Mouse (Mus musculus): ENCODE measurements around the gene Dync2h1. TPM values are rescaled to one million over a fixed set of nuclear protein-coding genes. Genes with fewer than 3 reads are reported as not detected.
"Not testable (repeated sequence)": the region's sequence is repeated elsewhere in the genome, so short reads cannot be mapped to it uniquely, and the experiment has no call there.

The Dync2h1 gene
- total RNA-seq, 2 experiments from 2014 or later: 1.5 to 2.2 TPM

DNA sequence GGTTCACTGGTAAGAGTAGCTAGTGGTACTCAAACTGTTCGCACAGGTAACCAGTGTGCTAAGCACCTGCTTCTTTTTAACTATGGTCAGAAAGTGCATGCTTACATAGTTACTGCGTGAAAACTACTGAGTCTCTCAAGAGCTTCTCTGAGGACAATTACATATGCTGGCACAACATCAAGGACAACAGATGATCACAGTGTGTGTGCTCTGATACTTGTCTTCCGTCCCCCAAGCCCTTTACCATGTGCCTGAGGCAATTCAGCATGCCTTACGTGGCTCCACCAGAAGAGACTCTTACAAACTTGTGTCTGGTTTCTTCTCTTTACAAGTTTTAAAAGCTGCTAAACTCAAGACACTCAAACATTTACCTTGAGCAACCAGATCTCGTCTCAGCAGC, 143.0 kb downstream of the Dync2h1 start:
- DNase-seq (ENCODE audit: low spot score): no peak

DNA sequence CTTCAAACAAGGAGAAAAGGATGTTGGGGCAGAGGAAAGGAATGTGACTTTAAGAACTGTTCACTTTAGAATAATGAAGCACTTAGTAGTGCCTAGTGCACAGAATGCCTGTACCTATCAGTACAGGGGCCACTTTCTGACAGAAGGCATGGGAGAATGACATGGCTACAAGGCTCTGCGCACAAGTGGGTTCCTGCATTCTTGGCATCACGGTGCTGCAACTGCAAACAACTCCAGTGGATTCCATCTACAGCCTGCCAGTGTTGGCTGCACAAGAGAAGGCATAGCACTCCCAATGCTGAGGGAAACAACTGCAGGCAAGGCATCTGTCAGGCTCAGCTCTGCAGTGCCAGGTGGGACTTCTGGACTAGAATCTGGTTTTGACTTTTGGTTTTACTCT, 151.7 kb downstream of the Dync2h1 start:
- DNase-seq (ENCODE audit: low spot score): no peak
- intact Hi-C loops (cut with DNase I): no loop called here

More for the DNA sequence above, 143.0 kb downstream of the Dync2h1 start:
- intact Hi-C loops (cut with DNase I): no loop called here

DNA sequence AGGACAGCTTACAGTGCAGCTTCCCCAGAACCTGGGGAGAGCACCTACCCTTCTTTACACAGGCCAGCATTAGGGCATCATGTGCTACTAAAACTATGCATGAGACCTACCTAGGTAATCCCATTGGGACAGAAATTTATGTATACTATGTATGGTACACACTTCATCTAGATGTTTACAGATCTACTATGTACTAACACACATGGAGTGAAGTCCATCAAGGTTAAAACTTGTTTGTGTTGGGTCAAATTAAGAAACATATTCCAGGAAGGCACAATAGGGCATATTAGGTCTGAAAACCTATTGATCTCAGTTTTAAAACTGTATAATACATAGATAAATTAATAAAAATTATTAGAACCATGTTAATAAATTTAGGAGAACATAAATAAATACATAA, 168.6 kb downstream of the Dync2h1 start:
- no peak for DNase-seq (ENCODE audit: low spot score)
- intact Hi-C loops (cut with DNase I): no loop called here

DNA sequence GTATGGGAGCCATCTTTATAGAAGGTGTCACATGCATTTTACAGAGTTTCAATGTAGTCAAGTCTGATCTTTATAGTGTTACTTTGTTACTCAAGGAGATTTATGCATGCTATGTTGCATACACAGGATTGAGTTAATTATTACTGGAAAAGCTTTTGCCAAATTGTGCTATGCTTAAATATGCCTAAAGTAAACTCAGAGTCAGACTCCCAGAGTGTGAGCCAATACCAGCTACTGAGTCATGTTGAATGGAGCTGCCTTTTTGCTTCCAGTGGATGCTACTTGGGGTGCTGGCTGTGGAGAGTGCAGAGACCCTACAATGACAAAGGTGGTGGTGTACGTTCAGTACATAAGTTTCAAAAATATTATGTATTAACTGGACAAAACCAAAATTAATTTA, 169.5 kb downstream of the Dync2h1 start:
- intact Hi-C loops (cut with DNase I): no loop called here
- DNase-seq (ENCODE audit: low spot score): no peak

DNA sequence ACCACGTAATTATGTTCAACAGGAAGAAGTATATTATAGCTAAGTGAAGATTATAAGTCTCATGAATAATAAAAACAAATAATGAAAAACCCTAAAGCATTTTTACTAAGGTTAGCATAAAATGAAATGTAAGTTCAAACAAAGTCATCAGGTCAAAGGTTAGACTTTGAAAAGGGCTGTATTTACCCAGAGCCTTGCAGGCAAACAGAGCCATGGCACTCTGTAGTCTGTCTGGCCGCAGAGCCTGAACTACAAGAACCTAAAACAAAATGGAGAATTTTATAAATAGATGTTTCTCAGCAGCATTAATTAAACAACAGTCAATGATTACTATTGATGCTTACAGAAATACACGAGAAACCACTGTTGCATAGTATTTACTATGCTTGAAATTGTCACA, 174.5 kb downstream of the Dync2h1 start:
- intact Hi-C loops (cut with DNase I): no loop called here
- DNase-seq (ENCODE audit: low spot score): no peak

DNA sequence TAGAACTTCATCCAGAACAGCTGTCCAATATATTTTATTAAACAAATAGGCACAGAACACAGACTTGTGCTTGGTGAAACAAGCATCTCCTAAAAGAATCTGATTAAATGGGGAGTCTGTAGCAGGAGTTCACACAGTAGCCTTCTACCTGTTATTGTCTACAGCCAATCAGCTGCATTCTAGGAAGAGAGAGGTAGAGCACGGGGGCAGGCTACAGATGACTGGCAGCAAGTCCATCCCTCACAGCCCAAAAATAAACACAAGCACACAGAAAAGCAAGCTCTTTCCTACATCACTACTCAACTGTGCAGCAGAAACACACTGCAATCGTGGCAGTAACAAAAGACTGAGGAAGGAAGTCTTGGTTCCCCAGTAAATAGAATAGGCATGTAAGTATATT, 189.4 kb downstream of the Dync2h1 start:
- no peak for DNase-seq (ENCODE audit: low spot score)
- intact Hi-C loops (cut with DNase I): no loop called here

DNA sequence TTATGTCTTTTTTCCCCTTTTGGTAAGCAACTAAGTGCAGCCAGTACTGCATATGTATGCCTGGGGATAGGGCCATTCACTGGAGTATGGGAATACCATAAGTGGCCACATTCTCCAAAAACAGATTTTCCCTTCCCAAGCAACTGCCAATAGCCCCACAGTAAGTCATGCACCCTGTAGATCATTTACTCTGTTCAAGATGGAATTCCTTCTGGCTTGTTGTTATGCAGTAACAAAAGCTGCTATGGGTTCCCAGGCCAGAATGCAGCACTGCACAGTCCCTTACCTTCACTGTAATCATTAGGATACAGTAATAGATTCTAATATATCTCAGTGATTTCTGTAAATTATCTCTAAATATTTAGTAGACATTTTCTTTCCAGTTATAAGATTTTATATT, 190.0 kb downstream of the Dync2h1 start:
- intact Hi-C loops (cut with DNase I): no loop called here
- no peak for DNase-seq (ENCODE audit: low spot score)

DNA sequence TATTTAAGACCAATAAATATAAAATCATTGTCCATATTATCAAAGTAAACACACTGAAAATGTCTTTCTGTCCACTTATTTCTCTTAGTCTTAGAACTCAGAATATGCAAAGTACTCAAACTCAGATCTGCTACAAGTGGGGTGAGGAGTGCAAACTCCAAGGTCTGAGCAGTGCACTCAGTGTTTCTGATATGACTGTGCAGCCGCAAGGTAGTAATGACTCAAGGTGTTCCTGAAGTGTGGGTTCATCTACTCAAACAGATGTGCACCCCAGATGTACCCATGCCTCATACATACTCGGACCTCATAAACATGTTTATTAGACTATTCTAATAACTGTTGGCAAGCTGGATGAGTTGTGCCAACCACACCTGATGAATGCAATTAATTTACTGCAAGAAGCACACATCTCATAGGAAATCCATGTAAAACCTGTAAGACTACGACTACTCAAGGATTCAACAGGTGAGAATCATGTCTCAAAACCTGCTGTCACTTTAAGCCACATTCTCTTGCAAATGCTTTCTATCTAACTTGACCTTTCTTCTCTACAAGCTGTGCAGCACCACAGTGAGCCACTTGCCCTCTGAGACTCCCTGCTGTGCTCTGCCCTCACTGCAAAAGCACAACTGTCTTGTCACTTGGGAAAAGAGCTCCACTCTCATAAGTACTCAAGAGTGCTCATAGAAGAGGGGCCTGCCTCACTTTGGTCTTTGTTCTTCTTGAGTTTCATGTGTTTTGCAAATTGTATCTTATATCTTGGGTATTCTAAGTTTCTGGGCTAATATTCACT, 195.2 kb downstream of the Dync2h1 start:
- intact Hi-C loops (cut with DNase I): no loop called here
- DNase-seq (ENCODE audit: low spot score): no peak

DNA sequence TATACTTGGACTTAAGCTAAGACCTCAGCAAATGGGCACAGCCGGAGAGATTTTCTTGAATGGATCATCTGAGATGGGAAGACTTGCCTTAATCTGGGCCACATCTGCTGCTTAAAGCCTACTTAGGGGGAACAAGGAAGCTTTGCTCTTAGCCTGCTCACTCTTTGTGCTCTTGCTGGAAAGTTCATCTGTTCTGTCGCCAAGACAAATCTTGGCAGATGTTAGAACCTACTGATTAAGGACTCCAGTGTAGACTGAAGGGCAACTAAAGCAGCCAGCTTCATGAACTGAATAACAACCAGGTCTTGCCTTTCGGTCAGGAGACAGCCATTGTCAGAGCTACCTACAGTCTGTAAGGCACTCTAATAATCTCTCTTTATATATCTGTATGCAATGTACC, 198.1 kb downstream of the Dync2h1 start:
- DNase-seq (ENCODE audit: low spot score): no peak
- intact Hi-C loops (cut with DNase I): no loop called here

DNA sequence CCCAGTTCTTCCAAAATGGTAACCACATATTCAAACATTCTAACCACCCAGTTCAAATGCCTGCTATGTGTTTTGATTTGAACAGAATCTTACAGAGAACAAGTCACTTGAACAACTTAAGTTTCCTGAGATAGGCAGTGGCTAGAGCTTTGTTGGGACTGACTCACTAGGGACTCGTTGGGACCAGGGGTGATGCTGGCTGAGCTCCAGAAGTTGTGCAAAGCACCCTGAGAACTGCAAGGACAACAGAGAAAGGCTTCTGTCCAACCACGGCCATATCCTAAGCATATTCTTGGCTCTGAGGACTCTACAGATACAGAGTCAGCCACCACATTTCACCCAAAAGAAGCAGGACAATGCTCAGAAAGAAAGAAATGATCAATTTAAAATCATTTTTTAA, 215.1 kb downstream of the Dync2h1 start:
- DNase-seq (ENCODE audit: low spot score): no peak
- intact Hi-C loops (cut with DNase I): no loop called here

DNA sequence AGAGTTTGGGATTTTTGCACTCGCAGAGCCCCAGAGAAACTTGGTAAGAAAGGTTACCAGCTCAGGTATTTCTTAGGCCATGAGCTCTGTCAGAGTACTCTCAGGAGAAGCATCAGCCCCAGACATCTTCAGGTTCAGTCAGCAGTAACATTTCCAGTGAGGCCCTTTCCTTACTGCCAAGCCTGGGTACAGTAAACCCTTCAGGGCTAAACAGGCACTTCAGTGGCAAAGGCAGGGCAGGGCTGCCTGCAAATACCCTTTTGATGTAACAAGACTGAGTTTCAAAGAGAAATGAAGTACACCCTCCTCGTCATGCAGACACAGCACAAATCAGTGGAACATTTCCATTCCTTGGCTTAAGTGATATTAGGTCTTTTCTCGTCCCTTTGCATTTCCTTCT, 219.2 kb downstream of the Dync2h1 start:
- intact Hi-C loops (cut with DNase I): no loop called here
- no peak for DNase-seq (ENCODE audit: low spot score)

DNA sequence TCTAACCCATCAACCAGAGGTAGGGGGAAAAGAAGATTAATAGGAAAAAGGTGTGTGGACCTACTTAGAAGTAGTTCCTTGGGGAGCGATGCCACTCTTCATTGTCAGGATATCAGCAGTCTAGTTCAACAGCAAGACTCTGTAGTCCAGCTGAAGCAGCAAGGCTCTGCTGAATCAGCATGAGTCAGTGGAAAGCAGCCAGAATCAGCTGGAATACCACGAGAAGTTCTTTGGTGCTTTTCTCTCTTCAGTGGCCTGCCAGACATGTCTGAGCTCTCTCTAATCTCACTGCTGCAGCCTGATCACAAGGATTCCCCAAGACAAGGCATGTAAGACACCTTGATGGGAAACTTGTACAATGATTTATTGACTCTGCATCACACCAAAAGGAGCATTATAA, 225.9 kb downstream of the Dync2h1 start:
- intact Hi-C loops (cut with DNase I): no loop called here
- no peak for DNase-seq (ENCODE audit: low spot score)

DNA sequence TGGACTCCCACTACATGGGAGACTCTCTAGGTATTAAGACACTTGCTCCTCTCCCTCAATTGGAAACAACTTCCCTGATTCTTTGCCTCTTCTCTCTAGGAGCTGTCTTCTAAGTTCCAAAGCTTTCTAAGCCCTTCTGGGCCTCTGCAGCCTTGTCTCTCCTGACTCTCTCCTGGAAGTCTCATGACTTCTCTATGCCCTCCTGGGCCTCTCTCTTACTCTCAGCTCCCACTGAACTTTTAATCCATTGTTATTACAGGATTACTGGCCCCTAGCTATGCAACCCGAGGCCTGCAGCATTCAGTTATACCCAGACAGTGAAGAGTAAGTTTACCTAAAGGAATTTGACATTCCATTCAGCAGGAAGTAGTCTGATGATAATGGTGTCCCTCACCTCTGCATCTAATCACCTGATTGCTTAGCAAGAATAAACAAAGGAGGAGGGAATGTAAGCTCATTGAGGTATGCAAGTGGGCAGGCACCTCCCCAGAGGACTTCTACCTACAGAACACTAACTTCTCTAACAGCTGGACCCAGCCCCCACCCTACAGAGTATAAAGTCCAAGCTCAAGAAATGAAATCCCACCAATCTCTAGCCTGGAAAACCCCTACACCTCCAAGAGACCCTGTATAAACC, 256.7 kb downstream of the Dync2h1 start:
- intact Hi-C loops (cut with DNase I): no loop called here
- DNase-seq (ENCODE audit: low spot score): no peak

DNA sequence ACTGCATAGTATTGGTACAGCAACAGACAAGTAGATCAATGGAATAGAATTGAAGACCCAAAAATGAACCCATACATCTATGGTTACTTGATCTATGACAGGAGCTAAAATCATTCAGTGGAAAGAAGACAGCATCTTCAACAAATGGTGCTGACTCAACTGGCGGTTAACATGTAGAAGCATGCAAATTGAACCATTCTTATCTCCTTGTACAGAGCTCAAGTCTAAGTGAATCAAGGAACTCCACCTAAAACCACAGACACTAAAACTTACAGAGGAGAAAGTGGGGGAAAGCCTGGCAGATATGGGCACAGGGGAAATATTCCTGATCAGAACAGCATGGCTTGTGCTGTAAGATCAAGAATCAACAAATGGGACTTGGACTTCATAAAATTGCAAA, 270.8 kb downstream of the Dync2h1 start:
- no peak for DNase-seq (ENCODE audit: low spot score)
- intact Hi-C loops (cut with DNase I): no loop called here

DNA sequence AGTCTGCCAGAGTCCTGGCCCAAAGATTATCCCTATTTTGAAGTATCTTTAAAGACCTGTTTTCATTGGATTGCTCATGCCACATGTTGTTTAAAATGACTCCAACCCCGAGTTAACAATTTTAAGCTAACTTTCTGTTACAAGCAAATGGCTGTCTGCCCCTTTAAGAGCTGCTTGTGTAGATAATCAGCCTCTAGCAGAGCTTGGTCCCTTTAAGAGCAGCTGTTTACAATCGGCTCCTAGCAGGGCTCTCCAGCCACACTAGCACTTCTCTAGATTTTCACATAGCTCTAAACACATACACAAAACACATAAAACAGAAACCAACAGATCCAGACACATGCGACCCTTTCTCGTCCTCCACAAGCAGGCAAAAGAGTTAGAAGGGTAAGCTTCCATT, 273.7 kb downstream of the Dync2h1 start:
- intact Hi-C loops (cut with DNase I); DNase-seq (ENCODE audit: low spot score): not testable (repeated sequence)

DNA sequence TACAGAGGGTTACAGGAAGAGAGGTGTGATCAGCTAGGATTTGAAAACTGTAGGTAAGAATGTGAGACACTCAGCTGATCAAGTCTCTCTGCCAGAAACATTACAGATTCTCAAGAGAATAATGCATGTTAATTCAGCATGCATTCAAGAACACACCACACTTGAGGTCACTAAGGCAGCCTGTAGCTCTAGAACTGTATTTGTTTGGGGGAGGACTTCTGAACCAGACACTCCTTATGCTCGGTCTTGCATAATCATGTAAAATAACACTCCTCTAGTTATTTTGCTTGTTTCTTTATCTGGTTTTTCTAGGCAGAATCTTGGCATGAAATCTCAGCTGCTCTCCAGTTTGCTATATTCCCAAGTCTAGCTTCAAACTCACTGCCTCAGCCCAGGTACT, 282.6 kb downstream of the Dync2h1 start:
- intact Hi-C loops (cut with DNase I): no loop called here
- no peak for DNase-seq (ENCODE audit: low spot score)

DNA sequence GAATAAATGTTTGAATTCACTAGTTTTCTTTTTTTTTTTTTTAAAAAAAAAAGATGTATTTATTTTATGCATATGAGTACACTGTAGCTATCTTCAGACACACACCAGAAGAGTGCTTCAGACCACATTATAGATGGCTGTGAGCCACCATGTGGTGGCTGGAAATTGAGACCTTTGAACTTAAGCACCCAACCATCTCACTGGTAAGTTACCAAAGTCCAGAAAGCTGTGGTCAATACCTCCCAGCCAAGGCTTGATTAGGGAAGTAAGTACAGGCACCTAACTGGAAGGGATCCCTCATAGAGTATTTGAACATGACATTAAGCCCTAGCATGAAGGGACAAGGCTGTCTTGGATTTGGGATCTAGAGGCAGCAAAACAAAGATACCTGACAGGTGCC, 292.9 kb downstream of the Dync2h1 start:
- intact Hi-C loops (cut with DNase I): no loop called here
- no peak for DNase-seq (ENCODE audit: low spot score)

DNA sequence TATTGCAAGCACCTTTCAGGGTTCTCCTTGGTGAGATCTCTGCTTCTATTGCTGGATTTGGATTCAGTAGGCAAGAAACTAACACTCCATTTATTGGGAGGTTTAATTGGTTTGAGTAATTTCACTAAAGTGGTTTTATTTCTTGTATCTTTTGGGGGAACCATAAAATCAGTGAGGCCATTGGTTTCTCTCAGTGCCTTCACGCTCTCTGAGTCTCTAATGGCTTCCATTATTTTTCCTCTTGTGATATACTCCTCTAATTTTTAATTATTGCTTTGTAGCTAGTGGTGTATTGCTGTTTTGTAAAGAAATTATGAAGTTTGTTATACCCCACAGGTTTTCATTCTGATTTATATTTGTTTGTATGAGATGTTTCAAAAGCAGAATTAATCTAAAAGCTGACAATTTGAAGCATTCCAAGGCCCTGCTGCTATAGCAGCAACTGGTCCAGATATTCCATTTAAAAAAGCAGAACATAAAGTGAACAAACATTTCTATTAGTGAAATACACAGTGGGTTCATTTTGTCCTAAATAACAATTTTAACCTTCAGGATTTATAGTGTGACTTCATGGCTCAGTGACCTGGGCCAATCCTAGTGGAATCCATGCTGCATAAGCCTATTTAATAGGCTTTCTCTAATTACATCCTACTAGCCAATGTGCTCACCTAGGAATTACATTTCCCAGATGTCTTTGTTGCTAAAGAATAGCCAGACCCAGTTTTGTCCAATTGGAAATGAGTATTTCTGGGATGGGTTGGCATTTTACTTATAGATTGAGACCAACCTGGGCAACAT, 302.9 kb downstream of the Dync2h1 start:
- no peak for DNase-seq (ENCODE audit: low spot score)
- intact Hi-C loops (cut with DNase I): no loop called here
